ENCODE assay signal across 15 mouse cellular contexts in genomic region chr5:74311865-74312264, GRCm38 (mm10).
DNase-seq lines count a peak whose midpoint lies in the region; ATAC-seq and TF ChIP-seq lines count a peak whose summit lies in the region.
"Had no signal": no experiment of that assay in that cellular context is flagged by ENCODE, and none has a peak within 500 bp of the region (broad histone marks: within the 10 kb centered on the region; RNA-seq: fewer than 3 reads in every experiment).

No protein-coding gene starts in this region.

- H3K4me1 ChIP-seq in lung, embryonic 16.5 days (replicated peaks; ENCODE audit: control insufficient read depth, insufficient read depth, low read length), result no peaks in the 10 kb centered on the region
- peaks cover 29% of the 10 kb centered on the region for H3K4me1 ChIP-seq in limb, embryonic 13.5 days
- H3K4me1 ChIP-seq: midbrain, embryonic 15.5 days had no signal

- DNase-seq in lung, postnatal 25 days (ENCODE audit: low spot score), result no peak
- DNase-seq in gastrocnemius, adult 2 months, result peak; percentile 65
- DNase-seq in gonadal fat pad, adult 2 months (ENCODE audit: low read depth), result peak; percentile 50
- no peak for DNase-seq in testis, postnatal 10 days (ENCODE audit: low spot score)
- no peak for DNase-seq in yolk sac, embryonic 10.5 days (ENCODE audit: low spot score)
- DNase-seq: adrenal gland, postnatal 25 days; cerebellum, adult 11 months had no signal

- no peak overlapping the region for H3K4me3 ChIP-seq in lung, embryonic 16.5 days (ENCODE audit: low read length)
- H3K4me3 ChIP-seq in gastrocnemius, adult 2 months, result no peak overlapping the region
- no peak overlapping the region for H3K4me3 ChIP-seq in limb, embryonic 13.5 days
- H3K4me3 ChIP-seq: forebrain, embryonic 10.5 days; hindbrain, embryonic 10.5 days; left cerebral cortex, adult 2 months; liver, embryonic 15.5 days; midbrain, embryonic 15.5 days; neural tube, embryonic 15.5 days had no signal

- WGBS in lung, embryonic 16.5 days, result 67% methylated on average over 6 of the region's 6 CpGs
- WGBS in limb, embryonic 13.5 days, result 60% methylated on average over 6 of the region's 6 CpGs

- H3K4me2 ChIP-seq in lung, embryonic 16.5 days (ENCODE audit: low read depth, low read length), result no peak overlapping the region
- no peak overlapping the region for H3K4me2 ChIP-seq in limb, embryonic 13.5 days (replicated peaks)
- H3K4me2 ChIP-seq: liver, embryonic 15.5 days; midbrain, embryonic 15.5 days; neural tube, embryonic 15.5 days had no signal

- no peak overlapping the region for H3K27ac ChIP-seq in lung, embryonic 16.5 days (ENCODE audit: low read length)
- H3K27ac ChIP-seq in gastrocnemius, adult 2 months, result peak overlapping the region; percentile 54
- peak overlapping the region; percentile 16; the same call in 1 of the 2 replicates for H3K27ac ChIP-seq in limb, embryonic 13.5 days
- H3K27ac ChIP-seq: forebrain, embryonic 10.5 days; hindbrain, embryonic 10.5 days; left cerebral cortex, adult 2 months; liver, embryonic 15.5 days; midbrain, embryonic 15.5 days; neural tube, embryonic 15.5 days had no signal

- intact Hi-C loops in gastrocnemius, adult 2 months (cut with DNase I), result loop anchor here (2.0 to 10.0 kb wide), 3 partner anchors 120 to 845 kb away; partner anchors contain the start of genes Fip1l1 and Scfd2

- no peaks in the 10 kb centered on the region for H3K36me3 ChIP-seq in lung, embryonic 16.5 days (ENCODE audit: control insufficient read depth, insufficient read depth, low read length)
- no peaks in the 10 kb centered on the region for H3K36me3 ChIP-seq in limb, embryonic 13.5 days
- H3K36me3 ChIP-seq: forebrain, embryonic 10.5 days; hindbrain, embryonic 10.5 days; liver, embryonic 15.5 days; midbrain, embryonic 15.5 days; neural tube, embryonic 15.5 days had no signal

- peak; percentile 34; the same call in 1 of the 2 replicates for ATAC-seq in lung, embryonic 16.5 days (ENCODE audit: low read depth)
- no peak for ATAC-seq in limb, embryonic 13.5 days (ENCODE audit: low FRiP score, low read depth)

- TF ChIP-seq CTCF in gastrocnemius, adult 2 months (IDR thresholded peaks at IDR 0.05), result no peak

- H3K27me3 ChIP-seq in lung, embryonic 16.5 days (ENCODE audit: control insufficient read depth, insufficient read depth, low read depth, low read length), result no peaks in the 10 kb centered on the region
- no peaks in the 10 kb centered on the region for H3K27me3 ChIP-seq in limb, embryonic 13.5 days
- H3K27me3 ChIP-seq: liver, embryonic 15.5 days had no signal

- H3K9me3 ChIP-seq in lung, embryonic 16.5 days (ENCODE audit: control insufficient read depth, low read length), result no peaks in the 10 kb centered on the region
- no peaks in the 10 kb centered on the region for H3K9me3 ChIP-seq in limb, embryonic 13.5 days
- H3K9me3 ChIP-seq: forebrain, embryonic 10.5 days; hindbrain, embryonic 10.5 days; liver, embryonic 15.5 days; midbrain, embryonic 15.5 days; neural tube, embryonic 15.5 days had no signal

- H3K9ac ChIP-seq in lung, embryonic 16.5 days (ENCODE audit: low read length), result no peak overlapping the region
- H3K9ac ChIP-seq in limb, embryonic 13.5 days, result no peak overlapping the region
- H3K9ac ChIP-seq: liver, embryonic 15.5 days; midbrain, embryonic 15.5 days; neural tube, embryonic 15.5 days had no signal

Comparison
In these comparisons a context has a peak if more than half of its experiments do, and no peak if none do; other contexts are left out.
1. DNase-seq: peak in gastrocnemius, adult 2 months (single experiment) and gonadal fat pad, adult 2 months (single experiment); none in lung, postnatal 25 days (single experiment), testis, postnatal 10 days (single experiment) and yolk sac, embryonic 10.5 days (single experiment).